Mouse (Mus musculus): ENCODE results near the gene Olfr1367.

- TF ChIP-seq NRF1 (IDR thresholded peaks at IDR 0.05; ENCODE audit: low read depth, low read length) (peak; percentile 81), POLR2A (IDR thresholded peaks at IDR 0.05; ENCODE audit: low read depth, low read length) (peak; percentile 92), TBP (conservative IDR thresholded peaks at IDR 0.05; ENCODE audit: low read depth, low read length) (peak; percentile 65), SMC3 (IDR thresholded peaks at IDR 0.05; ENCODE audit: low read depth, low read length) (no peak), ETS1 (conservative IDR thresholded peaks at IDR 0.05; ENCODE audit: low read depth, low read length) (0 out of 2 replicates have a peak, but pooled peaks have one; percentile 27)
Measured at GRCm38 (mm10) chr13:21362621-21363248, 16.0 kb downstream of the Olfr1367 start, which contains the start of gene Zscan12.

All from CH12.LX (cell line).